In genomic region chr1:87257691-87258090, GRCm38 (mm10) we compare ENCODE assay signal across 28 mouse cellular contexts. TPM values are rescaled to one million over a fixed set of nuclear protein-coding genes. Genes with fewer than 3 reads are reported as not detected.
"Had no signal": no experiment of that assay in that cellular context is flagged by ENCODE, and none has a peak within 500 bp of the region (broad histone marks: within the 10 kb centered on the region; RNA-seq: fewer than 3 reads in every experiment).

No protein-coding gene starts in this region.

- H3K4me1 ChIP-seq: limb, embryonic 13.5 days; liver, embryonic 13.5 days had no signal

- H3K9ac ChIP-seq: limb, embryonic 13.5 days; liver, embryonic 13.5 days; lung, embryonic 14.5 days; midbrain, embryonic 13.5 days; neural tube, embryonic 13.5 days had no signal

- H3K4me2 ChIP-seq: limb, embryonic 13.5 days; liver, embryonic 13.5 days; lung, embryonic 14.5 days; midbrain, embryonic 13.5 days; neural tube, embryonic 13.5 days had no signal

- H3K36me3 ChIP-seq: limb, embryonic 10.5 days; limb, embryonic 13.5 days; liver, embryonic 13.5 days; midbrain, embryonic 10.5 days; midbrain, embryonic 13.5 days; neural tube, embryonic 13.5 days had no signal

- H3K4me3 ChIP-seq: layer of hippocampus, adult 2 months; limb, embryonic 10.5 days; limb, embryonic 13.5 days; liver, embryonic 13.5 days; megakaryocyte, embryonic 14.5 days; midbrain, embryonic 10.5 days; midbrain, embryonic 13.5 days; myocyte; neural tube, embryonic 13.5 days had no signal

- H3K9me3 ChIP-seq: limb, embryonic 10.5 days; limb, embryonic 13.5 days; liver, embryonic 13.5 days; midbrain, embryonic 10.5 days; midbrain, embryonic 13.5 days; neural tube, embryonic 13.5 days had no signal

- DNase-seq: layer of hippocampus, adult 9-11 months; liver; liver, embryonic 13.5 days; lung, embryonic 14.5 days; right cerebral cortex, postnatal 14 days; right cerebral cortex, postnatal 4 days; thymus, adult 2 months; thymus, postnatal 25 days had no signal

- ATAC-seq: lung, postnatal 0 days; midbrain, embryonic 13.5 days; midbrain, embryonic 16.5 days had no signal

- H3K27ac ChIP-seq: kidney, postnatal 0 days; layer of hippocampus, adult 2 months; limb, embryonic 10.5 days; limb, embryonic 13.5 days; liver, embryonic 13.5 days; midbrain, embryonic 10.5 days; midbrain, embryonic 13.5 days; neural tube, embryonic 13.5 days; stomach, postnatal 0 days had no signal

RNA-seq across cellular contexts. Expression of gene Efhd1, which starts 6.5 kb away (rescaled TPM):
- total RNA-seq: monocyte, adult 5-6 weeks; neutrophil, adult 5-6 weeks had no signal
- polyA plus RNA-seq: lung, embryonic 14.5 days had no signal

RNA-seq across cellular contexts. Expression of gene Chrng, which starts 53.2 kb away (rescaled TPM):
- total RNA-seq: layer of hippocampus, adult 2 months; layer of hippocampus, postnatal 25 days; left cerebral cortex, adult 18-20 months; left cerebral cortex, postnatal 25 days; monocyte, adult 5-6 weeks; neutrophil, adult 5-6 weeks had no signal
- polyA plus RNA-seq: kidney, adult 2 months; kidney, postnatal 0 days; large intestine, adult 2 months; lung, embryonic 14.5 days; midbrain, embryonic 13.5 days; midbrain, embryonic 16.5 days; stomach, embryonic 14.5 days had no signal
